Mouse (Mus musculus) urinary bladder, postnatal 25 days (tissue): Measurements from ENCODE around the gene Ncapg2.
A peak's percentile ranks its signal among the peaks of the same experiment; 100 is the strongest.

Source experiments
- DNase-seq: peaks from one replicate; pipeline ENCODE4 v3.0.0; 2022; ENCODE audit warnings: low spot score

Ncapg2 gene

GRCm38 (mm10) chr12:116405045-116405835 is at the start of gene Ncapg2:
TSS of gene Ncapg2 (plus strand) at chr12:116405402.
- DNase-seq, result peak; percentile 100

GRCm38 (mm10) chr12:116362091-116362490 is 43.1 kb upstream of the Ncapg2 start:
- DNase-seq, result no peak

DNA sequence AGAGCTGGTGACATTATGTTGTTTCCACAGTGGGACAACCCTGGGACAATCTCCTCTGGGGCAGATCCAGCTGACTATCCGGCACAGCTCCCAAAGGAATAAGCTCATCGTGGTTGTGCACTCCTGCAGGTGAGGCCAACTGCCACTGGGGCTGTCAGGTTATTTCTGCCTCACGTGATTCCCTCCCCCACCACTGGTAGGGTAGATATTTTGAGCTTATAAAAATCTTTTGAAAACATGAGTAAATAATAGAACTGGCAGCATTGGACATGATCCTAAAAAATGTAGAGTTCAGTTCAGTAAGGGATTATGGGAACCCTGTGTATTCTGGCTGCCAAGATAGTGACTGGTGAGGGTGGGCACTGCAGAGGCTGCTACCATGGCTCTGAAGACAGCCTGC is 38.3 kb upstream of the Ncapg2 start:
- DNase-seq, result no peak

DNA sequence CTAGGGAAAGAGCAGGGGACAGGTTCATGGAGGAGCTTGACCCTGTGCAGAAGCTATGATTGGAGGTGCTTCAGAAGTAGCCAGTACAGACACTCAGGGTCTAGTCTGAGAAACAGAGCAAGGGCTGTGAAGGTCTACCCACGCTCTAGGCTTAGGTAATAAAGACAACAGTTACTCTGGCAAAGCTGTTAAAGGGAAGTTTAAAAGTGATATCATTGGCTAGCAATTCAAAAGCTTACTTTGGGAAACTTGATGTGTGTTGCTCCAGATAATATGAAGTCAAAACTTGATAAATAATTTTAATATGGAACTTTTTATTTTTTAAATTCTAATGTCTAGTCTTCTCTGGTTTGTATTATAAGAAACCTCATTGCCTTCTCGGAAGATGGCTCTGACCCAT is 37.9 kb upstream of the Ncapg2 start:
- no peak for DNase-seq

- DNase-seq, result no peak
Observed at GRCm38 (mm10) chr12:116368857-116369256, 36.3 kb upstream of the Ncapg2 start.

- DNase-seq, result no peak
Observed at GRCm38 (mm10) chr12:116383101-116383500, 22.1 kb upstream of the Ncapg2 start.

- no peak for DNase-seq
Observed at GRCm38 (mm10) chr12:116383995-116384394, 21.2 kb upstream of the Ncapg2 start.

DNA sequence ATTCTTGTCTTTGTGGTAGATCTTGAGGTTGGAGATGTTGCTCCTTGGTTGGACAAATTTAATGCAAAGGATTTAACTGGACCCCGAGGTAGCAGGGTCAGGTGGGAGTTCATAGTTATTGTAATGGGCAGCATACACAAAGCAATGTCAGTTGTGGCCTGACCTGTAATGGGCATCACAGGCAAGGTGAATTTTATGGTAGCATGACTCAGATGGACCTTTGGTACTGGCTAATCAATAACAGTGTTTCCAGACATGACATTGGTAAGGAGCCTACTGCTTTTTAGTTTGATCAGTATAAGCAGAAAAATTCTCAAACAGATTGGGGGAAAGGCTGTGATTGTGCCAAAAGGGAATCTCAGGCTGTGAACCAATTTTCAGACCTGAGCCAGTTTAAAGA is 18.4 kb upstream of the Ncapg2 start:
- DNase-seq, result no peak

DNA sequence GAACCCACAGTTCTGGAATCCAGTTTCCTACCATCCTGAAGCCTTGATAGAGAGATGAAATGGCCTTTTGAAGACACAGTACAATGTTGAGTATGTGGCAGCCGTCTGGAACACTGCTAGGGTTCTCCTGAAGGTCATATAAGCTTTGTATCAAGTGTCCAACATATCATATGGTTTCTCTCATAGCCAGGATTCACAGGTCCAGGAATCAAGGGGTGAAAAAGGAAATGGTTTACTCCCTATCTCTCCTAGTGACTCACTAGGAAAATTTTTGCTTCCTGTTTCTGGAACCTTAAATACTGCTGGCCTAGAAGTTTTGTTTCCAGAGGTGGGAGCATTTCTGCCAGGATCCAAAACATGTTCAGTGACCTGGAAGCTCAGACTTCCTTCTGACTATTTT is 15.3 kb upstream of the Ncapg2 start:
- no peak for DNase-seq

DNA sequence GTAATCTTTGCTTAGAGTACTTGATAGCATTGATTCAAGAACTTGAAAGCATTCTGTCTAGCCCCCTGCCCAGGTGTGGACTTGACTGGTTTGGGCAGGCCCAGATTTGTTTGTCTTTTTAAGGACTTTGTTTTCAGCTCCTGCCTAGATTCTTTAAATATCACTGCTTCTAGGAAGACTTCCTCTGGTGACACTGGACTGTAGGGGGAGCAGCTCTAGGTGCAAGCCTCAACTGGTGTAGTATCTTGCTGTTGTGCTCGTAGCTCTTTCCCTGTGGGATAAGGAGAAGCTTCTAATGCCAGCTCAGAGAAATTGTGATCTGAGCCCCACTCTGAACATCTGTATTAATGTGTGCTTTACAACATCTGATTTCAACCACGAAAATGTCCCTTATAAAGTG is 10.9 kb upstream of the Ncapg2 start:
- DNase-seq, result no peak

GRCm38 (mm10) chr12:116395312-116395711 is 9.9 kb upstream of the Ncapg2 start:
- DNase-seq, result no peak

DNA sequence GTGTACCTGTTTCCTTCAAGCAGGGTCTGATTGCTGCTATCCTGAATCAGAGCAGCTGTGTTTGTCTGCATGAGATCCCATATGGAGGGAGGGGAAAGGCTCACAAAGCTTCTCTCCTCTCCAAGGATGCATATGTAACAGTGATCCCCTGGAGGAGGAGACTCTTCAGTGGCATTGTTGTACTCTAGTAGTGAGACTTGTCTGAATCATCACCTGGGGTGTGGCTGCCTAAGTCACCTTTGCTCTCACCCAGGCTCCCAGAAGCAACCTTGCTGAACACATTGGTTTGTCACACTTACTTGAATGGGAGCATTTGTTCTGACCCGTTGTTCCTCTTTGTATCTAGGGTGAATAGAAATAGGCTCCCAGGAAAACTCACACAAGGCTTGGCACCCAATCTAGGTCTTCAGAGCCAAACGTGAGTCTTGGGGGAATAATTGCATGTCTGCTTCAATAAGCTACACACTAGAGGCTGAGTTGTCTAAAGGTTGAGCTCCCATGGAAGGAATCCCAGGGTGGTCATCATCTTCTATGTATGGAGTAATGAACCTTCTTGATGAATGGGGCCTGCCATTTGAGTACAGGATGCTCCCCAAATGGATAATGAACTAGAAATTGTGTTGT is 9.0 kb upstream of the Ncapg2 start:
- no peak for DNase-seq

- no peak for DNase-seq
Observed at GRCm38 (mm10) chr12:116404012-116404679, 1.1 kb upstream of the Ncapg2 start.

- DNase-seq, result no peak
Observed at GRCm38 (mm10) chr12:116405836-116406155, 594 bp downstream of the Ncapg2 start.

GRCm38 (mm10) chr12:116407883-116408282 is 2.7 kb downstream of the Ncapg2 start:
- no peak for DNase-seq

GRCm38 (mm10) chr12:116414941-116415340 is 9.7 kb downstream of the Ncapg2 start:
- DNase-seq, result no peak

DNA sequence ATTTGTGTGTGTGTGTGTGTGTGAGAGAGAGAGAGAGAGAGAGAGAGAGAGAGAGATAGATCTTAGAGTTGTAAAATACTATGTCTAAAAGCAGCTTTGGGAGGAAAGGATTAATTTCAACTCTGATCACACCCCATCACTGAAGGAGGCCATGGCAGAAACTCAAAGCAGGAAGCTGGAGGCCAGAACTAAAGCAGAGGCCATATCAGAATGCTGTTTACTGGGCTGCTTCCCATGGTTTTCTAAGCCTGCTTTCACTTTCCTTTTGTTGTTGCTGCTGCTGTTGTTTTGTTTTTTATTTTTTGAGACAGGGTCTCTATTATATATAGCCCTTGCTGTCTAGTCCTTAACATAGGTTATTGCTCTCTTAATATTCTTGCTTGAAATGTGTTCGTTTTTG is 11.3 kb downstream of the Ncapg2 start:
- DNase-seq, result no peak

- DNase-seq, result no peak
Observed at GRCm38 (mm10) chr12:116421656-116422055, 16.5 kb downstream of the Ncapg2 start.

GRCm38 (mm10) chr12:116425392-116425791 is 20.2 kb downstream of the Ncapg2 start:
- no peak for DNase-seq

GRCm38 (mm10) chr12:116433742-116434141 is 28.5 kb downstream of the Ncapg2 start:
- no peak for DNase-seq

DNA sequence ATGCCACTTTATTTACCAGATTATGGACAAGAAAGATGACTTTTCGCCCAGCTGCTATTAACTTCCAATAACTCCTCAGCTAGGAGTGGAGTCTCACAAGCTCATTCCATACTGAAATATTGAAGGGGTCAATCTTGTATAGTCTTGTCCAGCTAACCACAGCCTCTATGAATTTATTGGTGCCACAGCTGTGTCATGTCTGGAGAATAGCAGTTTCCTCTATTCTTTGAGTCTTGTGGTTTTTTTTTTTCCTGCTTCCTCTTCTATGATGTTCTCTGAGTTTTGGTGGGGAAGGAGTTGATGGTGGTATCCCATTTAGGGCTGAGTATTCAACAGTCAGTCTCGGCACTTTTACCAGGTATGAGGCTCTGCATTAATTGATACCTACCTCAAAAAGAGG is 30.0 kb downstream of the Ncapg2 start:
- no peak for DNase-seq

- DNase-seq, result no peak
Observed at GRCm38 (mm10) chr12:116436125-116436524, 30.9 kb downstream of the Ncapg2 start.

DNA sequence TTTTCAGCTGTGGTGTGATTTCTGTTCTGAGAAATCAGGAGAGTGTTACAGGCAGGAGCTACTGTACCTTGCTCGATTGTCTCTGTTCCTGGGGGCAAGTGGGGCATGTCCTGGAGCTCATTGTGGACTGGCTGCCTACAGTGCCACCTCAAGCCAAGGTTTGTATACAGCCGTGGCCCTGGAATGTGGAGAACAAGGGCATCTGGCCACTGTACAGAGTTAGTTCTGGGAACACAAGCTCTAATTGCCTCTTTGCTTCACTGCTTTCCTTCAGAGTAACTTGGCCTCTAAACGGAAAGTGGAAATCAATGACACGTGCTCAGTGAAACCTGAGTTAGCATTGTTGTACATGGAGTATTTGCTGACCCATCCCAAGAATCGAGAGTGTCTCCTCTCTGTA is 33.4 kb downstream of the Ncapg2 start:
- no peak for DNase-seq
